Mouse (Mus musculus): ENCODE results near the gene Faap100.
"Not testable (repeated sequence)": the region's sequence is repeated elsewhere in the genome, so short reads cannot be mapped to it uniquely, and the experiment has no call there.

Gene Faap100

DNA sequence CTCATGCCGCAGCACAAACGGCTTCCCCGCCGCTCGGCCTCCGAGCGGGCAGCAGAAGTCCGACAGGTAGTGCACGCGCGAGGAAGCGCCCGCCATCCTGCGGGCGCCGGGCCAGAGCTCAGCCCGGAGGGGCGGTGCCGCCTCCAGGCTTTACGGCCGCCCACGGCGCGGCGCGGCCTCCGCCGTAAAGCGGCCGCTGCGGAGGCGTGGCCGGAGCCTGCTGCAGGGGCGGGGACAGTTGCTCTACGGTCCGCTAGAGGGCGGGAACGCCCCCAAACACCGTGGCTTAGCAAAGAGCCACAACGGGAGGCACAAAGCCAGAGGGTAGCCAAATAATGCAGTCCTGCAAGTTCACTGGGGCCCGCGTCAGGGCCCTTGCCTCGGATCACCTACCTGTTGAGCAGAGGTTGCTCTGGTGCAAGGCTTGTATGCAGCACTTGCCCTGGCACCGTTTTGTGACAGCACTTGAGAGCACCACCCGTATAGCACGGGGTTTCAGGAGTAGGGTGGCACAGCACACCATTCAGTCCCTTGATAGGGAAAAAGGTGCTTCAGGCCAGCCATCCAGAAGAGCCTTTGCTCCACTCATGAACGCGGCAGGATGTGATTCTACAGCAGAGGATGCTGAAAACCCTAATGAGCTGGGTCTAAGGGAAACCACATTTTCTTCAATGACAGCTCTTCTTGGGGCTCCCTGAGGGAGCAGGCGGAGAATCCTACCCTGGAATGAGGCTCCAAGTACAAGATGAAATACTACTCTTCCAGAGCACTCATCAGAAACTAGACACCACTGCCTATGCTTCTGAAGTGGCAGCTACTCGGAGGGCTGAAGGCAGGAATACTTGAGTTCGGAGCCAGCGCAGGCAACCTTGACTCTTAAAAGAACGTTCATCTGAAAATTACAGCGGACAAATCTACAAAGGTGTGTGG lies at the start of gene Faap100:
TSS of gene Faap100 (minus strand) at position 154 of the 930 bp plus-strand sequence.
- DNase-seq (ENCODE audit: low spot score), result peak; percentile 90

DNA sequence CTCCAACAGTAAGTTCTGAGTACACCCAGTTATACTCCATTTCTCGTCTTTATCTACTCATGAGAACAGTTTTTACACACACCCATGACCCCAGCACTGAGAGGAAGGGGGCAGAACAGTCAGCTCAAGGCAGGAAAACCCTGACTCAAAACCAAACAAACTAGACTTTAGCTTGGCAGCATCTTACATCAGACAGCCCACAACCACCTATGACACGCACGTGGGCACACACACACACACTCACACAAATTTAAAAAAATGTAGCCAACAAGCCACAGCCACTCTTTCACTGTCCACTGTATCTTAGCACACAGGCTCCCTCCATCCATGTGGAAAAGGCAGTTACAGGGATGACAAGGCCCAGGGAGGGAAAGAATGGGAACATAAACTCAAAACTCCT lies 48.2 kb upstream of the Faap100 start:
- DNase-seq (ENCODE audit: low spot score), result no peak

DNA sequence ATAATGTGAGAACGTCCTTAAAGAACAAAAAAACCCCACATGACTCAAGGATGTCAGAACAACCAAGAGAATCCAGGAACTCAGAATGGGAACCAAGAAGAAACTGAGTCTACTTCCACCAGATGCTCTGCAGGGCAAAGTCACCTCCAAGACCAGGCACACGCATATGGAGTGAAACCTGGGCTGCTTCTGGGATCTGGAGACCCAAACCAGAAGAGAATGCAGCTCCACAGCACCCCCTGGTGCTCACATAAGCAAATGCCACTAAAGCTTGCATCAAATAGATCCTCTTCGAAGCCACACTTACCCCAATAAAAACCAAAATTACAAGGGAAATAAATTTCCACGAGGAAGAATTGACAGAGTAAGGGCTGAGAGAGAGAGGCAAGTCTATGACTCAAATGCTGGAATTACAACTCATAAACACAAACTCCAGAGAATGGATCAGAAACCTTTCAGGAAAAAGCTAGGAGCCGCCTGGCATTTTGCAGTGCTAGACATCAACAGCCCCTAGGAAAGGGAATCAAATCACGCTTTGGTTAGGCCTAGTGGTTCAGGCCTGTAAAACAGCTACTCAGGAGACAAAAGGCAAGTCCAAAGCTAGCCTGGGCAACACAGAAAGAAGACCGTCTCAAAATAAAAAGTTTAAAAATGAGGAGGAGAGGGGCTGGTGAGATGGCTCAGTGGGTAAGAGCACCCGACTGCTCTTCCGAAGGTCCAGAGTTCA lies 45.2 kb upstream of the Faap100 start:
- peak; percentile 57 for DNase-seq (ENCODE audit: low spot score)

- DNase-seq (ENCODE audit: low spot score), result no peak
These were observed 44.3 kb upstream of the Faap100 start for GRCm38 (mm10) chr11:120422651-120423568.

- no peak for DNase-seq (ENCODE audit: low spot score)
These were observed 40.0 kb upstream of the Faap100 start for GRCm38 (mm10) chr11:120418592-120418991.

GRCm38 (mm10) chr11:120417852-120418251 lies 39.3 kb upstream of the Faap100 start:
- DNase-seq (ENCODE audit: low spot score), result no peak

- DNase-seq (ENCODE audit: low spot score), result not testable (repeated sequence)
These were observed 35.1 kb upstream of the Faap100 start for GRCm38 (mm10) chr11:120413621-120414020.

DNA sequence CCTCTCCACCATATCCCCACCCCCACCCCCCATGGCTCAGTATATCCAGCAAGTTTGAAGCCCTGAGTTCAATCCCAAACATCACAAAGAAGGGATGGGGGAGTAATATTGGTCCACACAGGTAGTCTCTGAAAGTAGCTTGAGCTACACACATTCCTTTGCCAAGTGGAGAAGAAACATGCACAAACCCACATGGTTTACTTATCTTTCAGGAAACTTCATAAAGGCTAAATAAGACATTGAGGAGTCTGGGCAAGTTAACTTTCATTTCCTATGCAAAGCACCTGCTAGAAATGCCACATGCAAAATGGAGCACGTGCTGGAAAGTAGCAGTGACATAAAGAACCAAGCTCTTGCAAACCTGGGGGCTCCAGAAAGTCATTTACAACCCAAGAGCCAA lies 27.9 kb upstream of the Faap100 start:
- DNase-seq (ENCODE audit: low spot score), result no peak

- peak; percentile 63 for DNase-seq (ENCODE audit: low spot score)
These were observed 27.3 kb upstream of the Faap100 start for GRCm38 (mm10) chr11:120405867-120406266.

GRCm38 (mm10) chr11:120404814-120405213 lies 26.2 kb upstream of the Faap100 start:
- no peak for DNase-seq (ENCODE audit: low spot score)

- peak; percentile 29 for DNase-seq (ENCODE audit: low spot score)
These were observed 20.8 kb upstream of the Faap100 start for GRCm38 (mm10) chr11:120399319-120399718.

DNA sequence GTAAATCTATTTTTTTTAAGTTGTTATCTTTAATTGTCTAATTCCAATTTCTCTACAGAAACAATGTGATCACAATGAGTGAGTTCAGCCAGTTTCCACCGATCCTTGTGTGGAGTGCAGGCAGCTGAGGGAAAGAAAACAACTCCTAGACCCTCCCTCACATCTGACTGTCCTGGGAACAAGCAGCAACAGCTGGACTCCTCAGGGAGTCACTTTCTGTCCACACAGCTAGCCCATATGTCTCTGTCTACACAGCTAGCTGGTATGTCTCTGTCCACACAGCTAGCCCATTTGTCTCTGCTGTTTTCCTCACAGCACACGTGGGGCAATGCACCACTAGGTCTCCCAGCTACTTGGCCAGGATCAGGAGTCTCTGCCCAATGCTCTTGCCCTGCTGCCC lies 19.0 kb upstream of the Faap100 start:
- DNase-seq (ENCODE audit: low spot score), result no peak

- DNase-seq (ENCODE audit: low spot score), result no peak
These were observed 17.1 kb upstream of the Faap100 start for GRCm38 (mm10) chr11:120395661-120396060.

- no peak for DNase-seq (ENCODE audit: low spot score)
These were observed 10.0 kb upstream of the Faap100 start for GRCm38 (mm10) chr11:120388580-120388979.

GRCm38 (mm10) chr11:120387157-120387556 lies 8.6 kb upstream of the Faap100 start:
- peak; percentile 37 for DNase-seq (ENCODE audit: low spot score)

DNA sequence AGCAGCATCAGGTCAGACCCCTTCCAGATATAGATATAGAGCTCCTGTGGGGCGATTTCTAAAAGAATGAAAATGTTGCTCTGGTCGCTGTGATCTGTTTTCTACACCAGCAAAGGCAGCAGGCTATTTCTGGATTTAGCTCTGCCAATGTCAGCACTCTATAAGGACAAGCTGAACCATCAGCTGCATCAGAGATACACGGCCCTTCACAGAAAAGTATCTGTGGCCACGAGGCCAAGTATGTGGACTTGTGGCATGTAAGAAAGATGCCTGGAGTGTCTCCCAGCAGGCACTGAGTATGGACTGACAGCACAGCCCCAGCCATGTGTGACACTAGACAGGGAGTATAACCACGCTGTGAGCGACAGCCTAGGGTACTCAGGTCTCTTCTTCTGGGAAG lies 8.1 kb upstream of the Faap100 start:
- no peak for DNase-seq (ENCODE audit: low spot score)

DNA sequence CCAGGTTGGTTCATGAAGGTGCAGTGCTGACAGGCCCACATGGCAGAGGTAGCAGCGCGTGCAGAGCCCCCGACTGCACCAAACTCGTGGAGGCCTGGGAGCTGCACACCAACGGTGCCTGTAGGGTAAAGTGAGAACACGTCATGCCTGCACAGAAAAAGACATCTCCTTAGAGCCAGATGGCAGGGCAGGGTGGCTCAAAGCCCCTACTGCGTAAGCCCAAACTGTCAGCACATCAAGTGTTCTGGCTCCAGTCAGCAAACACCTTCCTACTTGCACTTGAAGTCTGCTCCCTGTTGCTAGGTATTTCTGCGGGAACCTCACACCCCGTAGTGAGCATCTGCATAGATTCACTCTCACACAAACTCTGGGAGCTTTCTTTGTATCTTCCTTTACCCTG lies 3.9 kb upstream of the Faap100 start:
- no peak for DNase-seq (ENCODE audit: low spot score)

- DNase-seq (ENCODE audit: low spot score), result no peak
These were observed 2.6 kb upstream of the Faap100 start for GRCm38 (mm10) chr11:120381157-120381556.

DNA sequence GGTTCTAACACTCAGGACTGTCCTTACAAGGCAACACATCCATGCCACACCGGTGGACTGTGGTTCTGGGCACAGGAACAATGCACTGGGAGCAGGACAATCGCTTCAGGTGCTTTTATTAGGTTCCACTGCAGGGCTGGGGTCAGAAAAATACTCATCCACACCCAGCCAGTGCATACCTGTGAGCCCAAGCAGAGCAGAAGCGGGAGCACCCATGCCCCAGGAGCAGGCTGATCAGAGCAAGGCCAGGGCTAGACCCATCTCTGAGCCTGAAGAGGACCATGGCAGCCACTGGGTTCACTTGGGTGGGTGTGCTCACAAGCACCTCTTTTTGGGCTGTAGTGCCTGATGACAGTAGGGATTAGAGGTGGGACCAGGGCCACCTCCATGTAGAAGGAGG lies 1.7 kb upstream of the Faap100 start:
- DNase-seq (ENCODE audit: low spot score), result no peak

GRCm38 (mm10) chr11:120378031-120378610 lies 443 bp downstream of the Faap100 start:
- DNase-seq (ENCODE audit: low spot score), result no peak

DNA sequence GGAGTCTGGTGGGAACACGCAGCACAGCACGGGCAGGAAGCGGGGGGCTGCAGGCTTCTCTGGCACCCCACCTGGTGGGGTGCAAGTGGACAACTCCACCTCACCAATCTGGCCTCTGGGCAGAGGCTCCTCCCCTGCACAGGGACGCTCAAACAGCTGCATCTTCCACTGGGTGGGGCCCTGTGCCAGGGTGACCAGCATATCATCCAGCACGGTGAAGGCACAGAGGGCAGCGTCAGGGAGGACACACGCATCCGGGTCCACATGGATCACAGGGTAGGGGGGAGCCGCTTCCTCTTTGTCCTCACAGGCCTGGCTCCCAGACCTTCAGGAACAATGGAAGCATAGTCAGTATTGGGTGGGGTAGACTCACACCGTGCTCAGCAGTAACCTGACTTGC lies 1.2 kb downstream of the Faap100 start:
- no peak for DNase-seq (ENCODE audit: low spot score)

All from c-Kit-positive CD71-positive TER-119-positive erythroid progenitor cells, embryonic 14.5 days (primary cell).